Mouse (Mus musculus) CH12.LX (cell line): ENCODE results near the gene Gm49383. TPM values are rescaled to one million over a fixed set of nuclear protein-coding genes. Genes with fewer than 3 reads are reported as not detected.
"Not testable (repeated sequence)": the region's sequence is repeated elsewhere in the genome, so short reads cannot be mapped to it uniquely, and the experiment has no call there.

Experiments used
- DNase-seq: peaks from one replicate; pipeline ENCODE4 v3.0.0-alpha.2; 2013; ENCODE audit errors: extremely low read depth
- H3K27ac ChIP-seq: 2 replicates; pipeline ENCODE4 v1.5.1; 2012; ENCODE audit warnings: low read depth, mild to moderate bottlenecking, control low read depth, moderate library complexity; ENCODE audit not compliant: insufficient read depth
- H3K27me3 ChIP-seq: replicated peaks from 2 replicates; pipeline ENCODE3; 2012; ENCODE audit warnings: inconsistent platforms
- H3K36me3 ChIP-seq, 2 experiments: replicated peaks in 1 of 2; 2 replicates each; pipeline versions ENCODE3 to v1.6.1; 2012; ENCODE audit warnings: inconsistent platforms in 1 of 2, low read length in 1 of 2, mild to moderate bottlenecking in 1 of 2, mixed read lengths in 1 of 2, moderate library complexity in 1 of 2; ENCODE audit not compliant: control insufficient read depth in 1 of 2, insufficient read depth in 1 of 2
- H3K4me1 ChIP-seq, 2 experiments: 2 replicates each; pipeline ENCODE4 v1.6.1; 2012; ENCODE audit warnings: inconsistent platforms in 1 of 2, moderate library complexity in 1 of 2; ENCODE audit not compliant: insufficient read depth in 2 of 2, control insufficient read depth in 1 of 2
- H3K4me2 ChIP-seq: 2 replicates; pipeline ENCODE4 v1.6.1; 2012; ENCODE audit warnings: low read depth, mild to moderate bottlenecking, control low read depth; ENCODE audit not compliant: poor library complexity, insufficient read depth, severe bottlenecking
- H3K4me3 ChIP-seq, 3 experiments: fragments of 150-350 bp in 1 of 3; sonication (generic) in 1 of 3; replicated peaks in 1 of 3; 2 replicates each; pipeline versions ENCODE3 to v1.5.1; 2011 to 2012; ENCODE audit warnings: low read depth in 2 of 3, low read length in 2 of 3, mild to moderate bottlenecking in 2 of 3, moderate library complexity in 2 of 3, control low read depth in 1 of 3, improper control_type of control experiment in 1 of 3, inconsistent platforms in 1 of 3, mixed read lengths in 1 of 3; ENCODE audit not compliant: poor library complexity in 1 of 3
- H3K79me2 ChIP-seq: replicated peaks from 2 replicates; pipeline ENCODE4 v1.6.1; 2012; ENCODE audit warnings: mild to moderate bottlenecking, moderate library complexity; ENCODE audit not compliant: control insufficient read depth, poor library complexity, insufficient read depth, severe bottlenecking; ENCODE audit errors: extremely low read depth
- H3K9ac ChIP-seq: 2 replicates; pipeline ENCODE4 v1.6.1; 2012; ENCODE audit warnings: low read depth, mild to moderate bottlenecking, control low read depth, moderate library complexity; ENCODE audit not compliant: insufficient read depth
- H3K9me3 ChIP-seq: replicated peaks from 2 replicates; pipeline ENCODE3; 2012; ENCODE audit warnings: low read length, inconsistent platforms, mixed read lengths
- CTCF ChIP-seq, 2 experiments: IDR thresholded peaks in 1 of 2; conservative IDR thresholded peaks in 1 of 2; 2 replicates each; pipeline ENCODE4 v1.5.1; 2011 to 2012; ENCODE audit warnings: low read depth in 2 of 2, low read length in 2 of 2, improper control_type of control experiment in 1 of 2, inconsistent platforms in 1 of 2, mild to moderate bottlenecking in 1 of 2, moderate library complexity in 1 of 2
- ELF1 ChIP-seq: IDR thresholded peaks from 2 replicates; pipeline ENCODE4 v1.6.1; 2014; ENCODE audit warnings: low read depth, mild to moderate bottlenecking, inconsistent platforms, low read length, improper control_type of control experiment
- GABPA ChIP-seq: IDR thresholded peaks from 2 replicates; pipeline ENCODE4 v1.6.1; 2012; ENCODE audit warnings: low read depth, low read length, improper control_type of control experiment, inconsistent platforms; ENCODE audit not compliant: insufficient replicate concordance
- JUN ChIP-seq: IDR thresholded peaks from 2 replicates; pipeline ENCODE4 v1.6.1; 2011; ENCODE audit warnings: low read depth, mild to moderate bottlenecking, low read length, improper control_type of control experiment, moderate library complexity; ENCODE audit not compliant: insufficient read depth
- JUND ChIP-seq: conservative IDR thresholded peaks from 2 replicates; pipeline ENCODE4 v1.6.1; 2011; ENCODE audit warnings: low read depth, low read length, improper control_type of control experiment
- KAT2A ChIP-seq: IDR thresholded peaks from 2 replicates; pipeline ENCODE4 v1.6.1; 2012; ENCODE audit warnings: low read length, improper control_type of control experiment, inconsistent platforms; ENCODE audit not compliant: insufficient replicate concordance
- MAFK ChIP-seq: IDR thresholded peaks from 2 replicates; pipeline ENCODE4 v1.6.1; 2011; ENCODE audit warnings: low read length, improper control_type of control experiment; ENCODE audit not compliant: insufficient replicate concordance
- MAX ChIP-seq: IDR thresholded peaks from 2 replicates; pipeline ENCODE4 v1.6.1; 2011; ENCODE audit warnings: low read length, improper control_type of control experiment
- MYC ChIP-seq: IDR thresholded peaks from 2 replicates; pipeline ENCODE4 v1.6.1; 2011; ENCODE audit warnings: low read depth, mild to moderate bottlenecking, improper control_type of control experiment, low read length
- PAX5 ChIP-seq: IDR thresholded peaks from 2 replicates; pipeline ENCODE4 v1.6.1; 2012; ENCODE audit warnings: low read length, inconsistent platforms, mixed read lengths
- POLR2A ChIP-seq: IDR thresholded peaks from 2 replicates; pipeline ENCODE4 v1.6.1; 2011; ENCODE audit warnings: low read depth, mild to moderate bottlenecking, improper control_type of control experiment, low read length
- RAD21 ChIP-seq: IDR thresholded peaks from 2 replicates; pipeline ENCODE4 v1.6.1; 2011; ENCODE audit warnings: low read depth, mild to moderate bottlenecking, low read length, improper control_type of control experiment, moderate library complexity
- SMC3 ChIP-seq: IDR thresholded peaks from 2 replicates; pipeline ENCODE4 v1.6.1; 2011; ENCODE audit warnings: low read depth, low read length, improper control_type of control experiment
- TBP ChIP-seq: conservative IDR thresholded peaks from 2 replicates; pipeline ENCODE4 v1.6.1; 2011; ENCODE audit warnings: low read depth, low read length, improper control_type of control experiment
- USF2 ChIP-seq: conservative IDR thresholded peaks from 2 replicates; pipeline ENCODE4 v1.6.1; 2011; ENCODE audit warnings: low read depth, low read length, improper control_type of control experiment
- ZNF384 ChIP-seq: IDR thresholded peaks from 2 replicates; pipeline ENCODE4 v1.6.1; 2012; ENCODE audit warnings: low read depth, low read length, improper control_type of control experiment, inconsistent platforms
- dilution Hi-C: fragments of 300-500 bp; cut with MboI; formaldehyde crosslinking; loops from 2 replicates; pipeline ENCODE4 v1.14.3; 2020; ENCODE audit warnings: low sequenced_read_pairs; ENCODE audit not compliant: extremely low pct_unique_long_range_greater_than_20kb, extremely low pct_ligation_motif_present
- in situ Hi-C: fragments of 300-500 bp; cut with MboI; formaldehyde crosslinking; loops from 3 replicates; pipeline ENCODE4 v1.14.3; 2019; ENCODE audit warnings: low sequenced_read_pairs, low pct_ligation_motif_present, low pct_unique_long_range_greater_than_20kb, mixed read lengths
- polyA plus RNA-seq: library from polyadenylated mRNA; unstranded; fragments of >175 nt; gene quantifications from 2 replicates; pipeline ENCODE4 v1.2.1, GENCODE M21; 2012; ENCODE audit warnings: low read depth; ENCODE audit not compliant: insufficient read length
- total RNA-seq, 2 experiments: library from RNA; depleted of rRNA; stranded (reverse); fragments of 300-350 nt in 1 of 2; fragments of >200 nt in 1 of 2; gene quantifications; 2 replicates each; pipeline ENCODE4 v1.2.3; 2012 to 2014

The Gm49383 gene
- total and polyA plus RNA-seq, 3 experiments, result 19.1 to 52.1 (median 21.3) TPM

DNA sequence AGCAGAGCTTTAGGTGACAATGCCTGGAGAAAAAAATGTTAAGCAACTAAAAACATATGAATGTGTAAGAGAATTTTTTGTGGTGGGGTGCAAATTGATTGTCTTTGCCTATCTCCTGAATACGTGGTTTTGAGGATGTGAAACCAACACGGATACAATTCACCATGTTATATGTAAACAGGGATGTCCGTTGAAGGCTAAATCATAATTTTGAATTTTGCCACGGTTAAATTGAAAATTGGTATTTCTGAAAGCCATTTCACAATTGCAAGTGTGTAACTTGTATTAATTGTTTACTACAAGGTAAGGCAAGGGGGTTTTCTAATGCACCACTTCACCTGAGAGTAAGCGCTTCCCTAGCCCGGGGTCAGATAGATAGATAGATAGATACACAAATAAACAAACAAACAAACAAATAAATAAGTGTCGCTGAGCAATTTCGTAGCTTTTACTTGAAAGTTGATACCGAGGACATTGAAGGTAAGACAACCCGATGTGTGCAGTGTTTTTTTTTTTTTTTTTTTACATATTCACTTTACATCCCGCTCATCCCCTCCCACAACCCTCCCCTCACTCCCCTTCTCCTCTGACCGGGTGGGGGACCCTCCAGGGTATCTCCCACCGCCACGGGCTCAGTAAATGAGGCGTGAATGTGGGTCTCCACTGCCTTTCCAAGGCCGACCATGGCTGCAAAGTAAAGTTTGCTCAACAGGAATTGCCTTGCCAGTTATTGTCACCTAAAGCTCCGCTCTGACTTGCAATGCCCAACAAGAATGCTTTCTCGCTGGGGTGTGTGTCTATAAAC, 29.0 kb downstream of the Gm49383 start (continued):
- TF ChIP-seq JUN (no peak), GABPA (no peak), MYC (no peak), MAX (no peak), KAT2A (no peak), SMC3 (no peak), RAD21 (no peak), TBP (no peak), ZNF384 (peak; percentile 66; the same call in 1 of the 2 replicates), ELF1 (no peak), PAX5 (no peak)
- TF ChIP-seq, all 38 proteins: peak for 5

DNA sequence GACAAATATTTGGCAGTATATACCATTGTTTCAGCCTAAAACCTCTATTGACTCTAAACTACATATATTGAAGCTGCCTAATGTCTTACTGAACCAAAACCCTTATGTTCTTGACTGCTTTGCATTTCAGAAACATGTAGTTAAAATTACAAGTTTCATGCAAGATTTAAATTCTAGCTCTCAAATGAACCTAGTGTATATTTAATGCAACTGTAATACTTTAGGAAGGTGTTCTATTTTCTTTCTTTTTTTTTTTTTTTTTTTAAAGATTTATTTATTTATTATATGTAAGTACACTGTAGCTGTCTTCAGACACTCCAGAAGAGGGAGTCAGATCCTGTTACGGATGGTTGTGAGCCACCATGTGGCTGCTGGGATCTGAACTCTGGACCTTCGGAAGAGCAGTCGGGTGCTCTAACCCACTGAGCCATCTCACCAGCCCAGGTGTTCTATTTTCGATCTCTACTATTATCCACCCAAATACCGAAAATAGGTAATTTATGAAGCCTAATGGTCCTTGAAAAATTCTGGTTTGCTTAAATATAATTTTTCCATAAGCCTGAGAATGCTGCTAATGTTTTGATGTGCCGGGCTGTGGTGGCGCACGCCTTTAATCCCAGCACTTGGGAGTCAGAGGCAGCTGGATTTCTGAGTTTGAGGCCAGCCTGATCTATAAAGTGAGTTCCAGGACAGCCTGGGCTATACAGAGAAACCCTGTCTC, 29.9 kb downstream of the Gm49383 start:
- H3K9ac ChIP-seq, H3K9me3 ChIP-seq, H3K4me3 ChIP-seq, dilution Hi-C loops, H3K36me3 ChIP-seq, in situ Hi-C loops, DNase-seq, H3K27ac ChIP-seq, H3K27me3 ChIP-seq: not testable (repeated sequence)
- TF ChIP-seq TBP, result 0 out of 2 replicates have a peak, but pooled peaks have one; percentile 61
- Histone ChIP-seq H3K79me2 (peaks cover 18% of the 10 kb centered on the region), H3K4me2 (peak overlapping the region; percentile 79), H3K4me1 (peaks cover 3 to 20% of the 10 kb centered on the region in 2 experiments)

GRCm38 (mm10) chr12:69164904-69165303, 32.0 kb downstream of the Gm49383 start:
- TF ChIP-seq POLR2A, result no peak
- TF ChIP-seq MAFK, result no peak
- no peak for TF ChIP-seq USF2
- peak in 1 of 2 experiments; percentile 21; a peak in 1 of 4 replicates for TF ChIP-seq CTCF (conservative IDR thresholded peaks at IDR 0.05 in 1 of 2, IDR thresholded peaks at IDR 0.05 in 1 of 2; ENCODE audit: low read depth in 2 of 2, low read length in 2 of 2)
- TF ChIP-seq JUND, result 0 out of 2 replicates have a peak, but pooled peaks have one; percentile 7
- no peak overlapping the region for H3K27ac ChIP-seq
- H3K79me2 ChIP-seq, result peaks cover 10% of the 10 kb centered on the region
- no peak overlapping the region for H3K4me2 ChIP-seq
- H3K9ac ChIP-seq, result no peak overlapping the region
- in situ Hi-C loops, result no loop called here
- no peak for DNase-seq
- H3K4me1 ChIP-seq, result peaks cover 5 to 8% of the 10 kb centered on the region in 2 experiments
- no peaks in the 10 kb centered on the region for H3K9me3 ChIP-seq
- H3K4me3 ChIP-seq, result no peak overlapping the region
- H3K27me3 ChIP-seq, result peaks cover 2% of the 10 kb centered on the region
- H3K36me3 ChIP-seq, result no peaks in the 10 kb centered on the region
- dilution Hi-C loops, result no loop called here

DNA sequence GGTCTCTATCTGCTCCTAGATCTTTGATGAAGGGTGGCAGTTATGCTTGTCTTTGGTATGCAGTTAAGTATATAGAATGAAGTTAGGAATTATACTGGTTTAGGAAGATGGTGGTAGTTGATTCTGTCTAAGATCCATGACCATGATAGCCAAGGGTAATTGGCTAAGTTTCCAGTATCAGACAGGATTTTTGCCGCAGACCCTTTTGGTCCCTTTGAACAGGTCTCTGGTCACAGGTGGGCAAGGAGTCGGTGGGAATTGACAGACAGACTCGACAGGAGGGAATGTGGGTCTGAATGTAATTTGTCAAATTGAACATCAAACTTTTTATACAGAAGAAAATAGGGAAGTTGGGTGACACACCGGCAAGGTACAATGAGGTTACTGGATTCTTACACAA, 33.3 kb downstream of the Gm49383 start:
- H3K27ac ChIP-seq, H3K36me3 ChIP-seq, dilution Hi-C loops, H3K9ac ChIP-seq, H3K4me3 ChIP-seq, DNase-seq, H3K4me1 ChIP-seq, H3K79me2 ChIP-seq, in situ Hi-C loops, H3K9me3 ChIP-seq, H3K27me3 ChIP-seq, H3K4me2 ChIP-seq: not testable (repeated sequence)
